Mouse (Mus musculus) brown adipose tissue, adult 24 weeks (tissue): ENCODE results near the gene Teddm3. TPM values are rescaled to one million over a fixed set of nuclear protein-coding genes. Genes with fewer than 3 reads are reported as not detected.
"Not testable (repeated sequence)": the region's sequence is repeated elsewhere in the genome, so short reads cannot be mapped to it uniquely, and the experiment has no call there.

Experiments used
- H3K27ac ChIP-seq: fragments of 200-500 bp; replicated peaks from 2 replicates; pipeline ENCODE4 v1.5.1; 2012; ENCODE audit warnings: low read depth, mild to moderate bottlenecking, low read length
- H3K4me1 ChIP-seq: fragments of 200-500 bp; 2 replicates; pipeline ENCODE4 v1.6.1; 2012; ENCODE audit warnings: low read length, mixed read lengths; ENCODE audit not compliant: control insufficient read depth, insufficient read depth, insufficient read length
- H3K4me3 ChIP-seq: fragments of 200-500 bp; 2 replicates; pipeline ENCODE4 v1.5.1; 2012; ENCODE audit warnings: low read depth, mild to moderate bottlenecking, low read length, moderate library complexity; ENCODE audit not compliant: insufficient read depth
- polyA plus RNA-seq: library from polyadenylated mRNA; stranded (reverse); fragments of >200 nt; gene quantifications from 2 replicates; pipeline ENCODE4 v1.2.4, GENCODE M21; 2012; ENCODE audit not compliant: missing spikeins, insufficient read depth, insufficient read length

Teddm3 gene
- polyA plus RNA-seq, 1 experiment = not detected

- Histone ChIP-seq H3K27ac (no peak overlapping the region), H3K4me1 (no peaks in the 10 kb centered on the region), H3K4me3 (no peak overlapping the region)
Observed at GRCm38 (mm10) chr16:21168730-21169129, 14.9 kb upstream of the Teddm3 start.

DNA sequence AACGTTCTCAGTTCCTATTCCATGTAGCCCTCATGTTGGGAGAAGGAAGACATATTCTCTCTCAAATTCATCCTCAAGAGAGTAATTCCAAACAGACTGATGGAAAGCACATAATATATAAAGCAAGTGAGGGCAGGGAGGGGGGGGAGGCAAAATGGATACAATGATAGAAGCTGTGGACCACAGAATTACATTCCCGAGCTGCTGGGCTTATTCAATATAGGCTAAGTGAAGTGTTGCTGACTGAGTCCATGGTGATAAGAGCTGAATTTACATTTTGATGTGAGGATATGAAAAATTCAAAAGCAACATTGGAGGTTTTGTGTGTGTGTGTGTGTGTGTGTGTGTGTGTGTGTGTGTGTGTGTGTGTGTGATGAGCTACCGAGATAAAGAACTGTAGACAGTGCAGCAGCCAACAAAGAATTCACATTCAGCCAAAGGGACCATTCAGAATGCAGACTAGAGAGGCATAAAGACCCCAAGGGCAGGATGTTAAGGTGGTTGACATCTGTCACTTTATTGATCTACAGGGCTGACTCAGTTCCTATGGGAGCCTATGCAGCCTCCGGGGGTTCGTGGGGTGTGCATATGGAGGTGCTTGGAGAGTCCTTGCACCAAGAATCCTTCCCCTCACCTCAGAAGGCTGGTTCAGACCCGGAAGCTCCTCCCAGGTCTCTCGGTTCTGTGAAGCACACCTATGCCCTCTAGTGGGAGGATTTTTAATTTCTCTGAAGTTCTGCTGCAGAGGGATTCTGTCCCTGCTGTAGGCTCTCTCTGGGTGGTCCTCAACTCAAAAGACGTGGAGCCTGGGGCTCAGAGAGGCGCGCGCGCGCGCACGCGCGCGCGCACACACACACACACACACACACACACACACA lies 11.8 kb upstream of the Teddm3 start:
- not testable (repeated sequence) for H3K27ac ChIP-seq, H3K4me1 ChIP-seq, H3K4me3 ChIP-seq

DNA sequence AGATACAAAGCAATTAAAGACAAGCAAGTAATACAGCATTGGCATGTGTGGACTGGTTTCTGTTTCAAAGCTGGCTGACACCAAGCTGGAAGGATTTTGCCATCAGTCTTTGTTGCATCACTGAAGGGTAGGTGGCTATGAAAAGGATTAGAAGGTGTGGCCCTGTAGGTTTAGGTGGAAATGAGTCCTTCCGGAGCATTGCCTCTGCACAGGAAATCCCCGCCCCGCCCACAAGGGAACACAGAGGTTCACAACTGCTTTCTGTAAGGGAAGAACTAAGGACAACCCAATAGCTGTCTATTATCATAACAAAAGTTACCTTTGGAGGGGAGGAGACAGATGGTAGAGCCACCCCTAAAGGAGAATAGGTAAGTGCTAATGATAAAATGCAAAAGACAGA lies 9.6 kb upstream of the Teddm3 start:
- not testable (repeated sequence) for H3K27ac ChIP-seq, H3K4me1 ChIP-seq, H3K4me3 ChIP-seq

DNA sequence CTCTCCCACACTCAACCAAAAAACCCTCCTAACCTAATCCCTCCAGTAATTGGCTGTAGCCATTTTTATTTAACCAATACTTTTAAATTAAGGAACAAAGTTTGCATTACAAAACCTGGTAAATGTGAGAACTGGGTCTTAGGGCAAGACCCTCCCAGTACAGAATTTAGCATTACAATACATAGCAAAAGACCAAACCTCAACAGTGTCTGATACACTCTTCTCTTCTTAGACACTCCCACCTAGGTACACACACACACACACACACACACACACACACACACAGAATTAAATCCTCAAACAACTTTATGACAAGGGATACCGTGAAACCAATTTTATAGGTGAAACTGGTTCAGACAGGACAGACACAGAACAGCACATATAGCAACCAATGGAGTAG lies 5.4 kb upstream of the Teddm3 start:
- not testable (repeated sequence) for H3K27ac ChIP-seq, H3K4me3 ChIP-seq, H3K4me1 ChIP-seq

DNA sequence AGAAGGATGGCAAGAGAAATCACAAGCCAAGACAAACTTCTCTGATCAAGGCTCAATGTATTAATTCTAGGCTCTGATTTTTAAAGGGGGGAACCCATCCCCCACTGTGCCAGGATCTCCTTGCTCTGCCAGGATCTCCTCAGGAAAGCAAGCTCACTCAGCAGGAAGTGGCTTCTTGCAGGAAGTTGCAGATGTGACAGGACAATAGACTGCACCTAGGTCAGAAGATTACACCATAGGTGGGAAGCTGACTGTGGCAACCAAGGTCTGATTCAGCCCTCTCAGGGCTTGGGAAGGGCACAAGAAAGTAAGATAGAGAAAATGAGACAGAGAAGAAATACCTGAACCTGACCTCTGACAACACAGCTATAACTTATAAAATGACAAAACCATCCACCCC lies 2.5 kb upstream of the Teddm3 start:
- not testable (repeated sequence) for H3K4me1 ChIP-seq, H3K4me3 ChIP-seq, H3K27ac ChIP-seq

DNA sequence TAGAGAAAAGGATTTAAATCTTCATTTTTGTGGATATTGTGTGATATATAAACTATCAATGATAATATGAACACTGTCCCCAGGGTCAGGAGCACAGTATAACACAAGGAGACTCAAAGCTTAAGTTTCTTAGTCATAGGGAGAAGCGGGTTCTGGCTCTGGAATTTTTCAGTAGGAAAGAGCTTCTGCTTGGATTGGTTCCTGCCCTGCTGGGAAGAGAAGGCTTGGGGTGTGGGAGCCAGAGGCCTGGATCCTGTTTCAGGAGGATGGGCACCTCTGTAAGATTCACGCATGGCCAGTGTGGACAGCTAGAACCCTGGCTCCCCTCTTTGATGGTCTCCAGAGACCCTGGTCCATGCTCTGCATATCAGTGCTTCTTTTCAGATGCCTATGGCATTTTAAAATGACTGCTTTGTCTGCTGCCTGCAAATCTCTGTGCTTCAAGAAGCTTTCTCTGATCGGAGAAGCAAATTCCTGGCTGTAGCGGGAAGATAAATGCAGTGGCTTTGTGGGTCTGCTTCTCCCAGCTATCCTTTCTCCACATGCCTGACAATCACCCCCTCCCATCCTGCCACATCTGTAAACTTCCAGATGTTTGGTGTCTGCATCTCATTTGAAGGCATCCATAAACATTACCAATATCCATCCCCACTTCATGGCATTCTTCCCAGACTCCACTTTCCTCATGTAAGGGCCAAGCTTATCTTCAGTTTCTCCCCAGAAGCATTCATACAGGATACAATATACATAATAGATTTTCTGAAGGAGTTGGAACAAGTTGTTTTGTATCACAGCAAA lies 2.0 kb downstream of the Teddm3 start:
- Histone ChIP-seq H3K27ac (no peak overlapping the region), H3K4me3 (no peak overlapping the region), H3K4me1 (no peaks in the 10 kb centered on the region)

- H3K4me3 ChIP-seq = no peak overlapping the region
- H3K4me1 ChIP-seq = no peaks in the 10 kb centered on the region
- no peak overlapping the region for H3K27ac ChIP-seq
Observed at GRCm38 (mm10) chr16:21149896-21150295, 3.9 kb downstream of the Teddm3 start.

DNA sequence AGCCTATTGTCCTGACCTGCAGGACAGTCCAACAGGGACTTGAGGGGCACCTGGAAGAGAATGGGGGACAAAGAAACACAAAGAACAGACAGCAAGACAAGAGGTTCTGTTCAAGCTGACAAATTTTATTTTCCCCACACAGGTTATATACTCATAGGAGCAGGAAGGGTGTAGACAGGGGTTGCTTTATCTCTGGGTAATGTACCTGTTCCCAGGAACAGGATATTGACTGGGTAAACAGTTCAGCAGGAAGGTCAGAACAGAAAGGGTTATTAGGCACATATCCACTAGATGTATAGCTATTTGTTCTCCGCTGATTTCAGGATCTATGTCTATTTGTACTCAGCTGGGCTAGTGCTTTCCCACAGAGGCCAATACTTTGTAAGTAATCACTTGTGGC lies 5.3 kb downstream of the Teddm3 start:
- not testable (repeated sequence) for H3K4me3 ChIP-seq, H3K4me1 ChIP-seq, H3K27ac ChIP-seq

DNA sequence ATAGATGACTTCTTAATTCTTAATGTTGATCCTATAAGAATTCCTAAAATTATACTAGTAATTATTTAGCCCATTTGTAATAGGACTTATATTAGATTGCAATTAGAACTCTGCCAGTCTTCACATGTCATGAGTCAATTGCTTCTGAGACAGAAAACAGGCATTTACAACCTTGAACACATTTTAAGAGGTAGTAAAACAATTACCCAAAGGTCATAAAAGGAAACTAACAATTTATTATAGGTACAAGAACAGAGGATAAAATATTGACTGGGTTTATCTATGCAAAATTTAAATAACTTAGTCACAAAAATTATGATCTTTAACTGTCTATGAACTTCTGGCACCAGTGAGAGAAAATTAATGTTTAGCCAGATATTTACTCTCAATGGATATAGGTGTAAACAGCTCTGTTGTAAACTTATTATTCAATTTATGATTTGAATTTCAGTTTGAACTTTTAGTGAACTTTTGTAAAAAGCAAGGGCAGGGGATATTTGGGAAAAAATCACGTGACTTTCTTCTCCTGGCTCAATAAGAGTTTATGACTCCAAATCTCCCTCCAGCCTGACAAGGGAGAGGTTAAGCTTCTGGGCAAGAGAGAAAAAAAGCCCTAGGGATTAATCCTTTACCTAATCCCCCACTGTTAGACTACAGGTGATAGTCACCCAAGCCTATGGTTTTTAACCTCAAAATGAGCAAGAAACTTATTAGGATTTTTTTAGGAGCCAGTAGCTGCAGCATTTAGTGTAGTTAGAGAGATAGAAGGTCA lies 17.3 kb downstream of the Teddm3 start:
- H3K4me3 ChIP-seq = no peak overlapping the region
- H3K27ac ChIP-seq = no peak overlapping the region

DNA sequence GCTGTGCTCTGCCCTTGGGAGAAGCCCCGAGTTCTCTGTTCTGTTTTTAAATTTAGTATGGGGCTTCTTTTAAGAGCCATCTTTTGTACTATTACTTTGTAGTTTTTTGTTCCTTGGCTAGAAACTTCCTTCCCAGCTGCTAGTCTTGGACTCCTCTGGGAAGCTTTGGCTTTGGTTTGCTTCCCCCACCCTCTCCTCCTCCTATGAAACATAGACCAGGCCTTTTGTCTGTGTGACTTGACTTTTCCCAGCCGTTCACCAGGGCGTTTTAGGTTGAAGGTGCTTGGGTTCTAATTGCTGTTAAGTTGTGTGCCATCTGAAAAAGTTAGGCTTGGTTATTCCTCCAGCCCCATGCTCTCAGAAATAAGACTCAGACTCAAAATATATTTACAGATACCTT lies 26.1 kb downstream of the Teddm3 start:
- not testable (repeated sequence) for H3K4me1 ChIP-seq, H3K27ac ChIP-seq, H3K4me3 ChIP-seq

More for the DNA sequence above, 17.3 kb downstream of the Teddm3 start:
- no peaks in the 10 kb centered on the region for H3K4me1 ChIP-seq

- not testable (repeated sequence) for H3K4me1 ChIP-seq, H3K27ac ChIP-seq, H3K4me3 ChIP-seq
Observed at GRCm38 (mm10) chr16:21122776-21123175, 31.0 kb downstream of the Teddm3 start.

GRCm38 (mm10) chr16:21116078-21116477 lies 37.7 kb downstream of the Teddm3 start:
- no peak overlapping the region for H3K27ac ChIP-seq
- H3K4me3 ChIP-seq = no peak overlapping the region
- H3K4me1 ChIP-seq = no peaks in the 10 kb centered on the region

DNA sequence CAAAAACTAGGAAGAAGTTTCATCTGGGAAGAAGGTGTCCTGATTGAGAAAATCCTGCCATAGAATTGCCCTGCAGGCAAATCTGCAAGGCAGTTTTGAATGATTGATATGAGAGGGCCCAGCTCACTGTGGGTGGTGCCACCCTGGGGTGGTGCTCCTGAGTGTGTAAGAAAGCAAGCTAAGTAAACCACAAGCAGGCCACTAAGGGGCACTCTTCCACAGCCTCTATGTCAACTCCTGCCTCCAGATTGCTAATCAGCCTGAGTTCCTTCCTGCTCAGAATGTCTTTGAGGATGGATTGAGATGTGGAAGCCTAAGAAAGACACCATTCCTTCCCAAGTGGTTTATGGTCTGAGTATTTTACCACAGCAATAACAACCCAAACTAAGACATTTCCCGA lies 44.3 kb downstream of the Teddm3 start:
- Histone ChIP-seq H3K4me3 (no peak overlapping the region), H3K27ac (no peak overlapping the region), H3K4me1 (no peaks in the 10 kb centered on the region)
